Mouse (Mus musculus): ENCODE measurements at regions not wholly inside any gene's neighbourhood (a gene's known extent, or its start where the extent isn't known, plus 50 kb on each side); places are given as distances from the start of the nearest gene placed in this dataset.
"Not testable (repeated sequence)": the region's sequence is repeated elsewhere in the genome, so short reads cannot be mapped to it uniquely, and the experiment has no call there.

- peak; percentile 82 to 89 for DNase-seq
These were observed 54.4 kb upstream of the Lrpprc start for GRCm38 (mm10) chr17:84844950-84845349.

- DNase-seq = no peak
These were observed 55.6 kb upstream of the Lrpprc start for GRCm38 (mm10) chr17:84846141-84846540.

- no peak for DNase-seq
These were observed 57.9 kb upstream of the Lrpprc start for GRCm38 (mm10) chr17:84848385-84849030.

GRCm38 (mm10) chr17:84849031-84849405 is 58.4 kb upstream of the Lrpprc start:
- no peak for DNase-seq

DNA sequence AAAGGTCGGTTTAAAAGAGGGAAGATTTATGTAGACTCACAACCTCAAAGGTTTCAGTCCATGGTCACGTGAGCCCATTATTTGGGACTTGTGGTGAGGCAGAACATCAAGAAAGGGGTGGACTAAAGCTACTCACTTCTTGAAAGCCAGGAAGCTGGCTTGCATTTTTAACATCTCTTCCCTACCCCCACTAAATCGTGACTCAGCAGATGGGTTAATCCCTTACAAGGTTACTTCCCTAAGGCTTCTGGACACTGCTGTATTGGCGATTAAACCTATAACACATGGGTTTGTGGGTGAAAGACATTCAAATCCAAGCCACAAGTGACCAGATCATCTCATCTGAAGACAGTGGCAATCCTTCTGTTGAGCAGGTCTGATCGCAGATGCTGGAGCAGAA is 59.9 kb upstream of the Lrpprc start:
- DNase-seq = no peak

DNA sequence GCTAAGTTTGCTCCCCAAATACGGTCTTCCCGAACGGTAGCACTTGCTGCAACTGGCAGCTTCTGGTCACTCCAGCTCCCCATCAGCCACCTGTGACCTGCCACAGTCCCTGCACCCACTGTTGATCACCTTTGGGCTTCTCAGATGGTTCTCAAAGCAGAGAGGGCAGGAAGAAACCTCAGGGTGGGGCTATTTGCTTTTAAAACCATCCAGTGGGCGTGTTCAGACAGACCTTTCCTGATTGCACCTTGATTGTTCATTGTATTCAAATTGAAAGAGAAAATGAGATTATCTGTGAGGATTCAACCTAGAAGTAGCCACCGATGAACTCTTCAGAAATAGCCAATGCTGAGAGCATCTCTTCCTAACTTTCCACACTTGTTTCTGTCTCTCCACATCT is 60.3 kb upstream of the Lrpprc start:
- no peak for DNase-seq

DNA sequence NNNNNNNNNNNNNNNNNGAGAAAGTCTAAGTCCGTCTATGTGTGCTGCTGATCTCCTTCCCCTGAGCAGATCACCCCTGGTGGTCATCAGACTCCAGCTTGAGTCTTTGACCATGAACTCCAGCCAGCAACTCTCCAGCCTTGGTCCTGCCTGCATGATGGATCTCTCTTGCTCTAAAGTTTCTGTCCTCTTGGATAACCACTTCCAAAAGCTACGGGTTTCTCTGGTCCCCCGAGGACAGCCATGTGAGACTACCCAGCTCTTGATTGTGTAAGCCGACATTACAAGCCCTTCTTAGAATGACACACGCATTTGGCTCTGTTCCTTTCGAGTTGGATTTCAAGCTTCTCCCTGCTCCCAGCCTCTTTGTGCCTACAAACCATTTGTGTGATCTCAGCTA is 66.4 kb upstream of the Lrpprc start:
- DNase-seq = no peak

DNA sequence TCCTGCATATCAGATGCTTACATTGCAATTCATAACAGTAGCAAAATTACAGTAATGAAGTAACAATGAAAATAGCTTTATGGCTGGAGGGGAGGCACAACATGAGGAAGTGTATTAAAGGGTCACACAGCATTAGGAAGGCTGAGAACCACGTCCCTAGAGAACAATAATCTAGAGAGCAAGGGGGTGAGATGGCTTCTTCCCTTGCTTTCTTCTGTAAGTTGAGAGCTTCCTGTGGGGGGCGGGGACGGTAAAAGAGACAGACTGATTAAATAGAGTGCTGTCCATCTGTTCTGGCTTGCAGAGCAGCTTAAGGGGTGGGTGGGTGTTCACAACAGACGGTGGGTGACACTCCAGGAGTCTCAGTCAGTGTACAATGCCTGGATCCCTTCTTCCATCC is 68.2 kb upstream of the Lrpprc start:
- DNase-seq = peak; percentile 58 to 63

- peak; percentile 65 to 79 for DNase-seq
These were observed 69.3 kb upstream of the Lrpprc start for GRCm38 (mm10) chr17:84859916-84860315.

DNA sequence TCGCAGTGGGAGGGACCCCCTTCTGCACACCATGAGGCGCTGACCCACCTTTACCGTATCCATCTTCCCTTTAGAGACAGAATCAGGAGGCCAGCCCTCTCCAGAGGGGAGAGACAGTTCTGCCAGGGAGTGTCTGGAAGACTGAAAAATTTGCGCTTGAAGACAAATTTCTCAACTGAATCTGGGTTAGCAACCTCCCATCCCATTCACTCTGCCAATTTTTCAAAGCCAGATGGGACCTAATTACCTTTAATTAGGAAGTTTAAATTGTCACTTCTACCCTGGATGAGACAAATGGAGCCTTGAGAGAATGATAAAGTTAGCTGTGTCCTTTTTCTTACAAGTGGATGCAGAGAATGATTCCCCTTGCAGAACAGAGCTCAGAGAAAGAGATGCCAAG is 70.2 kb upstream of the Lrpprc start:
- DNase-seq = no peak

DNA sequence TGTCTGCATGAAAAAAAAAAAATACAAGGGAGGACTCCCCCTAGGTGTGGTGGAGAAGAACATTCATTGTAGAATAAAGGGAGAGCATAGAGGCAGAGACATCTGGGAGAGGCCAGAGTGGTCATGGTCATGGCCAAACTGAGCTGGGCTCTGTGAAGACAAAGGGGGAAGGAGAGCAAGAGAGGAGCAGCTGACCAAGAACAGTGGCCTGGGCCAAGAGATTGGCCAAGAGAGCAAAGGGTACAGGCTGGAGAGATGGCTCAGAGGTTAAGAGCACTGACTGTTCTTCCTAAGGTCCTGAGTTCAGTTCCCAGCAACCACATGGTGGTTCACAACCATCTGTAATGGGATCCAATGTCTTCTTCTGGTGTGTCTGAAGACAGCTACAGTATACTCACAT is 73.6 kb upstream of the Lrpprc start:
- DNase-seq = not testable (repeated sequence)

GRCm38 (mm10) chr17:84865158-84865557 is 74.6 kb upstream of the Lrpprc start:
- no peak for DNase-seq

DNA sequence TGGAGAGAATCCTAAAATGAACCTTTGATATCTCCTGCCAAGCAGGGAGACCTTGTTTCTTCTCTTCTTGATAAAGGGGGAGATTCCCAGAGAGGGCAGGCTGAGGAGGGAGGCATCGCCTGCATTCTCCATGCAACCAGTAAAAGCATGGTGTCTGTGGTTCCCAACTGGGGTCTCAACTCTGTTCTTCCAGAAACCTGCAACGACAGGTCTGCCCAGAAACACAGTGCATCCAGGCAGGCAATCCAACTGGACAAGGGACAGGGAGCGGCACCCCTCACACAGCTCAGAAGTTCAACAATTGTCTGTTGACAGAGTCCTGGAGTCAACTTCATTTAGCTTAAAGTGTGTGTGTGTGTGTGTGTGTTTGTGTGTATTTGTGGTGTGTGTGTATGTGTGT is 75.0 kb upstream of the Lrpprc start:
- DNase-seq = no peak

DNA sequence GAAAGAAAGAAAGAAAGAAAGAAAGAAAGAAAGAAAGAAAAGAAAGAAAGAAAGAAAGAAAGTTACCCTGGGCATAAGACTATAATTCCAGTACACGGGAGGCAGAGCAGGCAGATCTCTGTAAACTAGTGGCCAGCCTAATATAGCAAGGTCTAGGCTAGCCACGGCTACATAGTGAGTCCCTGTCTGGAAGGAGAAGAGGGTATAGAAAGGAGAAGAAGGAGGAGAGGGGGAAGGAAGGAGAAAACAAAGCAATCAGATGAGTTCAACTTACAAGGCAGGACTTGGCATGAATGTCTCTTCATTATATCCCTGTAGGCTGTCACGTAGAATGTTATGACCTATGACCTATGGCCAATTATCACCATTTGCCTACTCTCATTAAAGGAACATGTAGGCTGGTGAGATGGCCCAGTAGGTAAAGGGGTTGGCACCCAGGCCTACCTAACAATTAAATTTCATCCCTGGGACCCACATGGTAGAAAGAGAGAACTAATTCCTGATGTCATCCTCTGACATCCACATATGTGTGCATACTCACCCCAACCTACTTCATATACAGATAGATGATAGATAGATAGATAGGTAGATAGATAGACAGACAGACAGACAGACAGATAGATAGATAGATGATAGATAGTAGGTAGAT is 78.6 kb upstream of the Lrpprc start:
- DNase-seq = no peak

DNA sequence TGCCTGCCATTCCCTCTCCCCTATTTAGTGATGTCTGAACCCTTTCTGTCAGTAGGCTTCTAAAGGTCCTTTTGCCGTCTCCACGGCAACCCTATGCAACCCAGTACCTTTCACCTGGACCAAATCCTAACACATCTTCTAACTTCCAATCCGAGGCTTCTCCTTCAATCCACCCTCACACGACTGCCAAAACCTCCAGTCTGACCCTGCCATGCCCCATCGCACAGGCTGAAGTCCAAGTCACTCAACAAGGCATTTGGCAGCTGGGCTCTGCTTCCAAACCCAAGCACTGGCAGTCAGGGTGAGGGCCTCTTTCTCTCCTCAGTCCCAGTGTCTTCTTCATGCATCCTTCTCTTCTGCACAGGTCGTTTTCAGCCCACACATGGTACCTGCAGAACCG is 83.0 kb upstream of the Lrpprc start:
- no peak for DNase-seq

GRCm38 (mm10) chr17:84874494-84874893 is 82.0 kb upstream of the Ppm1b start:
- no peak for DNase-seq

DNA sequence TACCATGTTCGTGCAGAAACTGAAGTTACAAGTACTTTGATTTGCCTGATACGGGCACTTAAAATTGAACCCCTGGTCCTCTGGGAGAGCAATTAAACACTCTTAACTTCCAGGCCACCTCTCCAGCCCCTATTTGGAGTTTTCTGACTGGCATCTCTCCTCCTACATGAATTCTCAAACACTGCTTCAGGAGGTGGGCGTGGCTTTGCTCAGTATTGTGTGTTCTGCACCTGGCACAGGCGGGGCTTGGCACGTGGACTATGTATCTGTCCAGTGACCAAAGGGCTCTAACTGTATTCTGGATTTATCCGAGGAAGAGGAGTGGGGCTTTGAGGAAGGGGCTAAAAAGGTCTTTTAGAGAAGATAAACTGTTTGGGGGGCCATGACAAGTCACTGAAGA is 81.5 kb upstream of the Ppm1b start:
- no peak for DNase-seq

GRCm38 (mm10) chr17:84876037-84876436 is 80.5 kb upstream of the Ppm1b start:
- DNase-seq = no peak

- DNase-seq = no peak
These were observed 79.2 kb upstream of the Ppm1b start for GRCm38 (mm10) chr17:84877176-84877863.

- peak; percentile 63 to 64 for DNase-seq
These were observed 78.7 kb upstream of the Ppm1b start for GRCm38 (mm10) chr17:84877864-84878224.

DNA sequence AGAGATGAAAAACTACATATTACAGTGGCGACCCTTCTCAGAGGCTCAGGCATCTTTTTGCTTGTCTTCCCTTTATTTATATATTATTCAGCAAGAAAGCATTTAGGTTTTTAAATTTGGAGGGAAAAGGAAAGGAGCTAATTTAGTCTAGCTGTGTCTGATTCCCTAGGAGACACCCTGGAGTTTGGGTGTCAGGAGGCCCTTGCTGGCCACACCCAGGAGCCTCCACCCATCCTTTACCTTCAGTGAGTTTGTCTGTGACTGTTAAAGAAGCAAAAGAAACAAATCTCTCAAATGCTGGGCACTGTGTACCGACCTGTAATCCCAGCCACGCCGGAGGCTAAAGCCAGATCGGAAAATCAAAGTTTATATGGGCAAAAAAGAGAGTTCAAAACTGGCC is 78.2 kb upstream of the Ppm1b start:
- DNase-seq = no peak

DNA sequence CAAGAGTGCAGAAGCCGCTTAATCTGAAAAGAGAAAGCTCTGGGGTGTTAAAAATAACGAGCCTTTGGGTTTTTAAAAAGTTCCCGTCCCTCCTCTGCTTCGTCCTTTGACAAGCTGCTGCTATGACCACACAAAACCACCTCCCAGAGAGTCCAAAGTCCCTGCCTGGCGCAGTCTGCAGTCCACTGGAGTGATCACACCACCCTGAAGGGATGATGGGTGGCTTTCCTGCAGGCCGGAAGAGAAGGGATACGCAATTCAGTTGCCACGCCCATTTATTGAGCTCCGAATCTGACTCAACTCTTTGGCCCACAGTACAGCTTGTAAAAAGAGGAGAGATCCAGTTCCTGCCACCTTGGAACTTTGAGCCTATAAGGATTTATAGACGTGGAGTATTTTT is 77.4 kb upstream of the Ppm1b start:
- DNase-seq = no peak

DNA sequence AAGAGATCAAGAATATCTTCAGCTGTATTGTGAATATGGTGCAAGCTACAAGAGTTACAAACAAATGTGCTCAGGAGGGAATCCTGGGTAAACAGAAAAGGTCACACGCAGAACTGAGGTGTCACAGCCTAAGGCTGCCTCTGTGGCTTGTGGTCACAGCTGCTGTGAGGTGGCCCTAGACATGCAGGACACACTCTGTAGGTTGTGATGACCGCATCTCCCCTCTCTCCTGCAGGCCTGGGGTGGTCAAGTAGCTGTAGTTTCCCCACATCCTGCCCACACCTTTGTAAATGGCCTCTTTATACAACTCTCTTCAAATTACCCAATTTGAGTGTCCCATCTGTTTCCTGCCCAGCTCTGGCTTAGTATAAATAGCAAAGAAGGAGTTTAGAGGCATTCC is 75.6 kb upstream of the Ppm1b start:
- no peak for DNase-seq

GRCm38 (mm10) chr17:84888525-84888924 is 68.0 kb upstream of the Ppm1b start:
- DNase-seq = peak; percentile 25 to 31
